Mouse (Mus musculus): ENCODE data around the gene Recql5.

The Recql5 gene

GRCm38 (mm10) chr11:115900561-115901337 lies 32.5 kb downstream of the Recql5 start:
- no peak for DNase-seq

DNA sequence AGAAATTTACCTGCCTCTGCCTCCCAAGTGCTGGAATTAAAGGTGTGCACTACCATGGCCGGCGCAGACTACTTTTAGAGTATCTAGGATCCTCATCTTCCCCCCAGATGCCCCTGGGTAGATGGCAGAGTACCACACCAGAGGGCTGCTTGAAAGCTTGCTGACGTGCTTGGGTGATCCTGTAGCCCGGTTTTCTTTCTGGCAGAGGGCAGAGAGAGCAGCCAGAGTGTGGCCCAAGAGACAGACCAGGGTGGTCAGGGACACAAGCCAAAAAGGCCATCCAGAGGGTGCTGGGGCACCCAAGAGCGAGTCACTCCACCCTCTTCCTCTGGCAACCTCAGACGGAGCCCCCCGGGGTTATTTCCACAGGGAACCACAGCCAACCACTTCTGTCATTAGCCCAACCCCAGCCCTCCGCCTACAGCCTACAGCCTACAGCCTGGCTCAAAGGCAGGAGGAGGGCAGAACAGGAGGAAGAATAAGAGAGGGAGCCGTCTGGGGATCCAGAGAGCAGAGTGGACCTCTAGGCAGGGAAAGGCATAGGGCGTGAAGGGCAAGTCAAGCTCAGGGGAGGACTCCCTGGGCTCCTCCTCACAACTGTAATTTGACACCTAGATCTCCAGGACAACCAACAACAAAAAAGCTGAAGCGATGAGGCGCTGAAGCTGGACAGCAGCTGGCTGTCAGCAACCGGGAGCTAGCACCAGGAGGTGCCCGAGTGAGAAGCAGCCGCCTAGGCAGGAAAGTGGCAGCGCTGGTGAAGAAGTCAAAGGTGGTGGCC lies 33.6 kb downstream of the Recql5 start, which contains the start of gene Smim5:
Gene Smim5 (plus strand): TSS at position 481 of the 781 bp plus-strand sequence.
- DNase-seq: peak; percentile 70

DNA sequence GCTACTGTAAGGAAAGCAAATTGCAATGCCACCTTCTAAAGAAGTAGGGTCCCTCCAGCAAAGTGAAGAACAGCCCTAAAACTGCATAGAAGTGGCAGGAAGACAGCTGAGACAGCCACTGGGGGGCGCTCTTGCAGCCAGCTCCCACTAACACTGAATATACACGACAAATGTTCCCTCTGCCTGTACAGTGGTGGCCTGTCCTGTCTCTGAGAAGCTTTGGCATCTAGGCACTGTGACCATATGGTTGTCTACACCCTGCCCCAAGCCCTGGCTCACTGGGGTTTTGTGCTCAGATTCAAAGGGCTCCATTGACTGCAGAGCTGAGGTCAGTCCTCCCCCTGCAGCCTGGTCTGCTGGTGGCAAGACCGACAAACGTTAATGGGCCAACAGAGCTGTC lies 34.4 kb downstream of the Recql5 start:
- peak; percentile 94 for DNase-seq

DNA sequence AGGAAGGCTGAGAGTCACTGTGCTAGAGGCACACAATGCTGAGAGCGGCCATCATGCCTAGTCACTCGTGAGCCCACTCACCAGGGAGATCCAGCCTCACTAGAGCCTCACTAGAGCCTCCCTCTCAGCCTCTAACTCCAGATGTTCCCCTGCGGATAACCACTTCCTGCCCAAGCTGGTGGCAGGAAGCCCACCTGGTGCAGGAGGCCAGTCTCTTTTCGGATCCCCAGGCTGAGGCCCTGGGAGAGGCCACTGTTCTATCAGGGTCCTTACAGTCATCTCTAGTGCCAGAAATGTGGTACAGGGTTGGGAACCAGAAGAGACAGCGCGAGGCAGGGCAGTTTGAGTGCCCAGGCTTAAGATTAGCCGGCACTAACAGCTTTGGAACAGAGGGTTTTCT lies 34.8 kb downstream of the Recql5 start:
- peak; percentile 74 for DNase-seq

DNA sequence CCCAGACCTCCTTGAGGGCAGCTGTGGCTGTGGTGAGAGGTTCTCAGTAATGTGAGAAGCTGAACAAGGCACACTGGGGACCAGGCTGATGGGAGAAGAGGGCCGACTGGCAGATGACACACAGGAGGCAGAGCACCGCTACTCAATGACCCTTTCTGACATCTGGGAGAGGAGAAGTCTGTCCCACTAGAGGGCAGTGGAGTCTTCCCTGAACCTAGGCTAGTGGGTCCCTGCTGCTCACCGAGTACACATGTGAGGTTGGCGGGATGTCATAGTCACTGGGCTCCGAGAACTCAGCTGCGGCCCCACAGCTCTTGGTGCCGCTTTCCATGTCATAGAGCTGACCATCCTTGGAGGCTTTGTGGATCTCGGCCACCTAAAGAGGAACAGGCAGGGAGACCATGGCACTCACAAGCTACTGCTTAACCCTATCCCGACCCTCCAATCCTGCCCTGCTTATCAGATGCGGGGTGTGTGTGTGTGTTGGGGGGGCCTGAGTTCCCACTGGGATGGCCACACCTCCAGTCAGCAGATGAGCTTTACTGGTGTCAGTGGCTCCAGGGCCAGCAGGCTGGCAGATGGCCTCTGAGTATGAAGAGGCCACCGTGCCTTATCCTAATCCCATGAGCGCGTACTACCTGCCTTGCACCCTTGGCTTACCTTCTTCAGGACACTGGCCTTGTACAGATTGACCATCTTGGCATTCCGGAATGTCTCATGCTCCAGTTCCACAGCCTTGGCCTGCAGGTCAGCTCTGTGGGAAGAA lies 38.3 kb downstream of the Recql5 start:
- peak; percentile 75 for DNase-seq

GRCm38 (mm10) chr11:115893071-115893470 lies 40.2 kb downstream of the Recql5 start:
- no peak for DNase-seq

- no peak for DNase-seq
Observed at GRCm38 (mm10) chr11:115892213-115892612, 41.1 kb downstream of the Recql5 start.

DNA sequence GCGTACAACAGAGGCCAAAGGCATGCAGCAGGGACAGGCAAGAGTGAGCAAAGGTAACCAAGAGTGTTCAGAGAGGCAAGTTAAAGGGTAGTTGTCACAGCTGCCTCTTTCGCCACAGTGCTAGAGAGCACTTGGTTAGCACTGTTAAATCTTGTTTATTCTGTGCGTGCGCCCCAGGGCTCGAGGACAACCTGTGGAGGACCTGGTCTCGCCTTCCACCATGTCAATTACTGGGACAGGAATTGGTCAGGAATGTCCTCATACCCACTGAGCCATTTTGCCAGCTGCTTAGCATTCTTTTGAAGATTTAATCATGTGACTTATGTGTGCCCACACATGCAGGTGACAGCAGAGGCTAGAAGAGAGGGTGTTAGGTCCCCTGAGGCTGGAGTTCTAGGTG lies 44.1 kb downstream of the Recql5 start:
- DNase-seq: no peak

DNA sequence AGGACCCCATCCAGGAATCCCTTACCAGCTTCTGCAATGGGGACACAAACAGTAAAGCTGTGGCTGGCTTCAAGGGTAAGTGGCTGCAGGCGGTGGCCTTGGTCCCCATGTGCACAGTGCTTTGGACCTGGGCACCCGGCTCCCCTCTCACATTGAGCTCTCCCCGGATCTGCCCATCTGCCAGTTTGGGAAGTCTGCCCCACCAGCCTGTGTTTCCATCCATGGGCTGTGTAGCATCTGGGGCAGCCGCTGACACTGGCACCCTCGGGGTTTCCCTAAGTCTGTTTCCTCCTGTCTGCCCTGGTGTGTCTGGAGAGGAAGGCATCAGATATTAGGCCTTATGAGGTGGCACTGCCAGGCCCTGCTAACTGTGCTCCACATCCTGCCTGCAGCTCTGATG lies 45.3 kb downstream of the Recql5 start:
- peak; percentile 8 for DNase-seq

DNA sequence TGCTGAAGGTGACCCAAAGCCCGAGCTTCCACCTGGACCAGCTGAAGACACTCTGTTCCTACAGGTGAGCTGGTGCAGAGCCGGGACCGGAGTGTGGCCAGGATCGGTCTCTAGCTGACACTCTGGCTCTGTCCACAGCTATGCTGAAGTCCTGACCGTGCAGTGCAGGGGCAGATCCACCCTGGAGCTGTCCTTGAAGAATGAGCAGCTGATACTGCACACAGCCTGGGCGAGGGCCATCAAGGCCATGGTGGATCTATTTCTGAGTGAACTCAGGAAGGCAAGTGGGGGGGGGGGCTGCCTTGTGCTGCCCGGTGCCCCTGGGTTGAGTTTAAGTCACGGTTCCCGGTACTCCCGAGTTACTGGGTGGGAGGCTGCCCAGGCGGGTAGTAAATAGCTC lies 46.8 kb downstream of the Recql5 start:
- no peak for DNase-seq

DNA sequence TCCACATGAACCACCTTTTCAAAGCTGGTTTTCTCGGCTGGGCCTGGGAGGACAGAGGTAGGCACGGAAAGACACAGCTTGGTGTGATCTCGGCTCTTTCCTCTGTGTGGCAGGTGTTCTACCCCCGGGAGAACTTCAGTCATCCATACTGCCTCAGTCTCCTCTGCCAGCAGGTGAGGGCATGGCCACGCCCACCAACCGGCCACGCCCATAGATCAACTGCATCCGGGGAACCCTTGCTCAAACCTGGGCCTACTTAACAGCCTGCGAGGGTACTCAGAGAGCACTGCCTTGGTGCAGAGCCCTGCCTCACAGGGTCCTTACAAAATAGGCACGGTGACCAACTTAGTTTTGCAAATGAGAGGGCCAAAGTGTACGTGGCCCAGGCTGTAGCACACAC lies 48.0 kb downstream of the Recql5 start:
- no peak for DNase-seq

DNA sequence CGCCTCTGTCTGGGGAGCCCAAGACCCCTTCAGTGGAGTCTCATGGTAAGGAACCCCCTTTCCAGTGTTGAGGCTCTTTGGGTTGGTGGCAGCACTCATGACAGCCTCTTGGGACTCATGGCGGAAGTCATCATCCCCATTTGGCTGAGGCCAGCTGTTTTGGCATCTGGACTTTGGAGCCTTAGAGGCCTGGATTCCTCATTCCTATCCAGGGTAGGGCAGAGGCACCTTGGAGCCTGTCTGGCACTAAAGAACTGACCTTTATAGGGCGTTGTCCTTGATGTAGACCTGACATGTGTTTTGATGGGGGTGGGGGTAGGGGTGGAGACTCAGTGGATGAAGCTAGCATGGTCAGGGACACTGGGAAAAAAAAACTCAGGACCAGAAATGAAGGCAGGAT lies 48.9 kb downstream of the Recql5 start:
- no peak for DNase-seq

DNA sequence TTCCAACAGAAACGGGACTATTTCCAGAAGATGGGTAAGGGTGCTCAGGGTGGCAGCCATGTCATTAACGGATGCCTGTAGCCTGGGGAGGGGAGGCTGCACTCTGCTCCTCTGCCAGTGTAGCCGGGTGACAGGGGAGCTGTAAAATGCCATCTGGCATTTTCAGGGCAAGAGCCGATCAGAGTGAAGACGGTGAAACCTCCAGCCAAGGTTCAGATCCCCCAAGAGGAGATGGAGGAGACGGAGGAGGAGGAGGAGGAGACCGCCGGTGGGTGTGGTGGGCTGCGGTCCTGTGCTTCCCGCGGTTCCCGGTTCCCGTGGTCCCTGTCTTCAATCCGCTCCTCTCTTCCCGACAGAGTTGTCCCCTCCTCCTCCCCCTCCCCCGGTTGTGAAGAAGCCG lies 50.0 kb downstream of the Recql5 start:
- no peak for DNase-seq

GRCm38 (mm10) chr11:115881002-115881401 lies 52.3 kb downstream of the Recql5 start:
- DNase-seq: peak; percentile 80

DNA sequence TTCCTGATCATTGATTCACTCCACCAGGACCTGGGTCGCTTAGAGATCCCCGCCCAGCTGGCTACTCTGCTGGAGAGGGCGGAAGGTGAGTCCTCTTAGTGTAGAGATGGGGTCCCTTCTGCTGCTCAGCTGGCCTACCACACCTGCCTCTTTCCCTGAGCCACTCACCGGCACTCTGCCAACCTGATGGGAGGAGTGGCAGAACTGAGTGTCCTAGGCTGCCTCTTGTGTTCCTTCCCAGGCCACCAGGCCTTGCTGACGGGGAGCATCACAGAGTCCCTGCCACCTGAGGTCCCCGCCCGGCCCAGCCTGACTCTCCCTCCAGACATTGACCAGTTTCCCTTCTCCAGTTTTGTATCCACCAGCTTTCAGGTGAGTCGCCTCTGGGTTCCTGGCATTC lies 55.2 kb downstream of the Recql5 start:
- no peak for DNase-seq

DNA sequence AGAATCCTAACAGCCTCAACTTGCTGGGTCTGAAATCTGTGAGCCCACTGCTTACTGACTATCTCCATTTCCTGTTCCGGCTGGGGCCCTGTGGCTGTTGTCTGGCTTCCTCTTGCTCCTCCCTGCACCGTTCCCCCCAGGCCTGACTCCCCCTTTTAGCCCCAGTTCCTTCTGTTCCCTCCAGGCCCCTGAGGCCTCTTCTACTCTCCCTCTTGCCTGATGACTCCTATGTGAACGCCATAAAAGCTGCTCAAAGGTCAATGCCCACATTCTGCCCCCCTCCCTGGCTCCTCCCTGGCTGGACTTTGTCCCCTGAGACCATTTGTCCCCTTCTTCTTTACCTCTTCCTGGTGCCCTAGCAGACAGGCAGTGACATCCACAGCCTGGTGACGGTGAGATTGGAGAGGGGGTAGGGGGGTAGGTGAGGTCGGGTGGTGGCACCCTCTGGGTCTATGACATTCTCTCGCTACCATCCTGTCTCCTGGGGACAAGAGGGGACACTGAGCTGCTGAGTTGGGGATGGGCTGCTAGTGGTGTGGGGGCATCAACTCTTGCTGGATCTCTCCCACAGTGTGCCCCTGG lies 56.0 kb downstream of the Recql5 start:
- peak; percentile 46 for DNase-seq

DNA sequence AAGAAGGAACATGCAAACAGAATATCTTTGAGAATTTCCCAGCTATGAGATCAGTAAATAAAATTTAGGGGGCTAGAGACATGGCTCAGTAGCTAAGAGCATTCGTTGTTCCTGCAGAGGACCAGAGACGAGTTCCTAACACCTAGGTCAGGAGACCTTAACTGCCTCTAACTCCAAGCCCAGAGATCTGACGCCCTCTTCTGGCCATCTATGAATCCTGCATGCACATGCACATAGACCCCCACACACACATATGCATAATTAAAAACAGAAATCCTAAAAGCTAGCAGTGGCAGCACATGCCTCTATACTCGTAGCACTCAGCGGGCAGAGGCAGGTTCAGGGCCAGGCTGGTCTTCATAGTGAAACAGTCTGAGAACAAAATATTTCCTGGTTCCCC lies 56.8 kb downstream of the Recql5 start:
- peak; percentile 18 for DNase-seq

GRCm38 (mm10) chr11:115875935-115876334 lies 57.3 kb downstream of the Recql5 start:
- no peak for DNase-seq

GRCm38 (mm10) chr11:115872437-115872836 lies 60.8 kb downstream of the Recql5 start:
- no peak for DNase-seq

DNA sequence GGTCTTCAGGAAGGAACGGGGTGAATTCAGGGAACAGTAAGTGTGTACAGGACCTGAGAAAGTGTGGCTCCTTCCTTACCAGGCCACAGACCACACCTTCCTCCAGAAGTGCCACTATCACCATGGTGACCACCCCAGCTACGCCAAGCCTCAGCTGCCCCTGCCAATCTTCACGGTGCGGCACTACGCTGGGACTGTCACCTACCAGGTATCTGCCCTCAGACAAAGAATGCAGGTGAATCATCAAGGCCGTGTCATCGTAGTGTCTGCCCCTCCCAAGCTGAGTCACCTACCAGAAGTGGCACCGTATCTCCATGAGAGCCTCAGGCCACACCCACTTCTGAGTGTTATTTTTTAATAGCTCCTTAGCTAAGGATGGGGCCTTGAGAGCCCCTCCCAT lies 63.9 kb downstream of the Recql5 start:
- peak; percentile 6 for DNase-seq

GRCm38 (mm10) chr11:115863895-115864294 lies 69.4 kb downstream of the Recql5 start:
- no peak for DNase-seq

DNA sequence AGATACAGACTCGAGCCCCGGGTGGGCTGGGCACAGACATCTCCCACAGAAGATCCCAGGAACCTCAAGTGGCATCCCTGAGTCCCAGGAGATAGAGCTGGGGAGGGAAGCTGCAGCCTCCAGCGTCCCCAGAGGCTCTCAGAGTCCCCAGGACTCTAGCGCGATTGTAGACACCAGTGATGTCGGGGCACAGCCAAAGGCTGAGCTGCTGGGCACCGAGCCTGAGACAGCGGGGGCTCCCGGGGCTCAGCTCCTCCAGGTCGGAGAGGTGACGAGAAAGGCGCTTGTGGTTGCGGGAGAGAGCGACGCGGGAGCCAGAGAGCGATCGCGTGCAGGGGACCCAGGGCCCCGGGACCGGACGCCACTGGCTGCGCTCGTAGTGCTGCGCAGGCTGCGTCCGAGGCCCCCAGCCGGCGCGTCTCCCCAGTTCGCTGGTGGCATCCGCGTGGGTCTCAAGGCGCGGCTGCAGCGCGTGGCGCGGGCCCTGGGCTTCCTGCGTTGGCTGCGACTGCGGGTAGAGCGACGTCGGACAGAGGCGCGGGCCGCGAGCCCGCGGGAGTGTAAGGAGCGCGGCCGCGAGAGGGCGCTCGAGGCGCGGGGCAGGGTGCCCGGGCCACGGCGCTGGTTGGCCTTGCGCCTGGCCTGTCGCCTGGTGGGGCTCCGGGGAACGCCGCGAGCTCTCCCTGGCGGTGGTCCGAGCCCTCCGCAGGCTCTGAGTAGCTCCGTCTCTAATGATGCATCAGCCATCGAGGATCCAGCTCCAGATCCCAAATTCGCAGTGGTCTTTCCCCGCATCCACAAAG lies 73.9 kb downstream of the Recql5 start:
- DNase-seq: peak; percentile 94
